Mouse (Mus musculus) embryo, embryonic 9.5 days (tissue): ENCODE measurements around the gene Hoxd3.

ENCODE experiments used
- DNase-seq: peaks from one replicate; pipeline ENCODE4 v3.0.0-alpha.2; 2017; ENCODE audit errors: extremely low spot score

The Hoxd3 gene

GRCm38 (mm10) chr2:74679596-74679971, 32.1 kb upstream of the Hoxd3 start:
- DNase-seq = no peak

- no peak for DNase-seq
Observed at GRCm38 (mm10) chr2:74679980-74680379, 31.7 kb upstream of the Hoxd3 start.

- no peak for DNase-seq
Observed at GRCm38 (mm10) chr2:74680561-74681398, 30.9 kb upstream of the Hoxd3 start.

GRCm38 (mm10) chr2:74681594-74682531, 29.9 kb upstream of the Hoxd3 start:
- no peak for DNase-seq

- DNase-seq = no peak
Observed at GRCm38 (mm10) chr2:74682796-74683195, 28.9 kb upstream of the Hoxd3 start.

GRCm38 (mm10) chr2:74683471-74683951, 28.2 kb upstream of the Hoxd3 start:
- no peak for DNase-seq

GRCm38 (mm10) chr2:74684106-74684505, 27.6 kb upstream of the Hoxd3 start:
- DNase-seq = no peak

GRCm38 (mm10) chr2:74685059-74685603, 26.6 kb upstream of the Hoxd3 start:
- DNase-seq = no peak

GRCm38 (mm10) chr2:74686301-74686987, 25.3 kb upstream of the Hoxd3 start:
- no peak for DNase-seq

GRCm38 (mm10) chr2:74686988-74687697, 24.6 kb upstream of the Hoxd3 start:
- DNase-seq = no peak

- DNase-seq = no peak
Observed at GRCm38 (mm10) chr2:74687698-74688555, 23.8 kb upstream of the Hoxd3 start.

GRCm38 (mm10) chr2:74688795-74689573, 22.7 kb upstream of the Hoxd3 start:
- no peak for DNase-seq

- DNase-seq = no peak
Observed at GRCm38 (mm10) chr2:74689574-74690337, 22.0 kb upstream of the Hoxd3 start.

GRCm38 (mm10) chr2:74690338-74690716, 21.4 kb upstream of the Hoxd3 start:
- DNase-seq = no peak

GRCm38 (mm10) chr2:74691022-74691951, 20.4 kb upstream of the Hoxd3 start, which contains the start of gene Hoxd10:
Gene Hoxd10, plus strand, starts transcription at chr2:74691924.
- DNase-seq = peak; percentile 85

GRCm38 (mm10) chr2:74691995-74692807, 19.5 kb upstream of the Hoxd3 start:
- no peak for DNase-seq
